Mouse (Mus musculus): ENCODE measurements around the gene Vps8. TPM values are rescaled to one million over a fixed set of nuclear protein-coding genes. Genes with fewer than 3 reads are reported as not detected.

Gene Vps8
- polyA plus RNA-seq, 2 experiments, result 3.0 to 5.1 TPM

DNA sequence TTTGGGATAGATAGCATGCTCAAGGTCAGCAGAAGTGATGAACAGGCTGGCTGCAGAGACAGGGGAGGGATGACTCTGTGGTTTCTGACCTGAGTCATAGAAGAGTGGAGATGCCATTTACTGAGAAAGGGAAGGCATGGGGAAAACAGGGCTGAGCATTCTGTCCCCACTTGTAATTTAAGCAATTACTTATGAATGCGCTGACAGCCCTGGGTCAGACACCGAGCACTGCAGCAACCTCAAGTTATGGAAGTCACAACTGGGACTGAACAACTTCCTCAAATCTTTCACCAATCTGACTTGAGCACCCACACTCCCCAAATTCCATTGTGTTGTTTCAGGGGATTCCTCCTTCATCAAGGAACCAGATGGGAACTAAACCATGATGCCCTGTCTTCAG is 19.5 kb upstream of the Vps8 start:
- no peak overlapping the region for H3K27ac ChIP-seq
- H3K4me3 ChIP-seq (ENCODE audit: insufficient read depth in 1 of 2, low read depth in 2 of 2, low read length in 2 of 2), result no peak overlapping the region
- H3K36me3 ChIP-seq (replicated peaks; ENCODE audit: control insufficient read depth, insufficient read depth, low read depth), result no peaks in the 10 kb centered on the region
- WGBS (ENCODE audit: insufficient replicate concordance), result 42% methylated on average over 2 of the region's 2 CpGs
- DNase-seq (ENCODE audit: low read depth in 3 of 3, low spot score in 3 of 3) (no peak), ATAC-seq (ENCODE audit: insufficient read depth) (no peak)
- no peak overlapping the region for H3K9ac ChIP-seq (replicated peaks)
- no peaks in the 10 kb centered on the region for H3K9me3 ChIP-seq (ENCODE audit: control insufficient read depth, low read length)
- no peak overlapping the region for H3K4me2 ChIP-seq (ENCODE audit: low read depth)
- no peaks in the 10 kb centered on the region for H3K27me3 ChIP-seq (ENCODE audit: control insufficient read depth, insufficient read depth, low read length)
- no peaks in the 10 kb centered on the region for H3K4me1 ChIP-seq (replicated peaks; ENCODE audit: control insufficient read depth in 2 of 2, insufficient read depth in 2 of 2, low read length in 1 of 2)
- no peak for TF ChIP-seq CTCF (IDR thresholded peaks at IDR 0.05; ENCODE audit: low read depth)

DNA sequence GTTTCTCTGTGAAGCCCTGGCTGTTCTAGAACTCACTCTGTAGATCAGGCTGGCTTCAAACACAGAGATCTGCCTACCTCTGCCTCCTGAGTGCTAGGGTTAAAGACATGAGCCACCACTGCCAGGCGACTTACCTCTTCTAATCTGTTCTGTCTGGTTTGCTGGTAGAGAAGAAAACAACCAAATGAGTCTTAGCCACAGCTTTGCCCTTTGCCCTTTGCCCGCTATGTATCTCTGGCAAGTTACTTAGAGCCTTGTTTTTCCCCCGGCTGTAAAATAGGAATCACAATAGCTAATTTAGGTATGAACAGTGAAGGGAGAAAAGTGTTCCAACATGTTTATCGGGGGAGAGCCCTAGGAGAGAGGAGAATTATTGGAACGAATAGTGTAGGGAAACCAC is 18.3 kb upstream of the Vps8 start:
- Histone ChIP-seq H3K27ac (no peak overlapping the region), H3K4me2 (ENCODE audit: low read depth) (no peak overlapping the region), H3K36me3 (replicated peaks; ENCODE audit: control insufficient read depth, insufficient read depth, low read depth) (no peaks in the 10 kb centered on the region), H3K9ac (replicated peaks) (no peak overlapping the region), H3K27me3 (ENCODE audit: control insufficient read depth, insufficient read depth, low read length) (no peaks in the 10 kb centered on the region), H3K4me3 (ENCODE audit: insufficient read depth in 1 of 2, low read depth in 2 of 2, low read length in 2 of 2) (no peak overlapping the region), H3K9me3 (ENCODE audit: control insufficient read depth, low read length) (no peaks in the 10 kb centered on the region), H3K4me1 (replicated peaks; ENCODE audit: control insufficient read depth in 2 of 2, insufficient read depth in 2 of 2, low read length in 1 of 2) (no peaks in the 10 kb centered on the region)
- TF ChIP-seq CTCF (IDR thresholded peaks at IDR 0.05; ENCODE audit: low read depth) (no peak), EP300 (IDR thresholded peaks at IDR 0.05; ENCODE audit: low read depth) (no peak)
- ATAC-seq (ENCODE audit: insufficient read depth) (no peak), DNase-seq (ENCODE audit: low read depth in 3 of 3, low spot score in 3 of 3) (no peak)
- 45% methylated on average over 5 of the region's 5 CpGs for WGBS (ENCODE audit: insufficient replicate concordance)

DNA sequence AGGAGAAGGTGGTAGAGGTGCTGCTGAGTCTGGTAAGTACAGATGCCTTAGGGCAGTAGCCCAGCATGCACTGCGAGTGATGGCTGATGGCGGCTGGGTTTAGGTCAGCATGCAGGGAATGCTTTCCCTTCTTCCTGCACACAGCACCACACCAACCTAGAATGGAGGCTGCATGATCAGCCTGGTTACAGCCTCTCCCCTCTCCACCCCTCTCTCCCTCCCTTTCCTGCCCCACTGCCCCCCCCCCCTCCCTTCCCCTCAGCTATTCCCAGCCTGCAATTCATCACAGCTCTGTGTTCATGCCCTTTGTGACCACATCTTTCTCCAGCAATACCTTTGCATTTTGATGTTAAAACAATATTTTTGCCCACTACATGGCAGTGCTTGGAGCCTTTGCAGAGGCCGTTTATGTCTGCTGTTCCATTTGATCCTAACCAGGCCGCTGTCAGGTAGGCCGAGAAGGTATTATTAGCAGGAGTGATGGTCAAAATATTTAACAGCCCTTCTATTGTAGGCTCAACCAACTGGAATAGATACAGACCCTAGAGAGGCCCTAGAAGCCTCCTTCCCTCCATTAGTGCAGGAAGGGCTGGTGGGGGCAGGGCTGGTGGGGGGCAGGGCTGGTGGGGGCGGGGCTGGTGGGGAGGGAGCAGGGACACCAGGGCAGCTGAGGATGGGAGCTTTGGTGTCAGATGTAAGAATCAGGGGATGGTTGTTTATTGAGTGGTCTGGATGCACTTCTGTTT is 17.5 kb upstream of the Vps8 start:
- Histone ChIP-seq H3K36me3 (replicated peaks; ENCODE audit: control insufficient read depth, insufficient read depth, low read depth) (no peaks in the 10 kb centered on the region), H3K4me3 (ENCODE audit: insufficient read depth in 1 of 2, low read depth in 2 of 2, low read length in 2 of 2) (no peak overlapping the region), H3K4me1 (replicated peaks; ENCODE audit: control insufficient read depth in 2 of 2, insufficient read depth in 2 of 2, low read length in 1 of 2) (no peaks in the 10 kb centered on the region), H3K27me3 (ENCODE audit: control insufficient read depth, insufficient read depth, low read length) (no peaks in the 10 kb centered on the region), H3K27ac (no peak overlapping the region), H3K9ac (replicated peaks) (no peak overlapping the region), H3K9me3 (ENCODE audit: control insufficient read depth, low read length) (no peaks in the 10 kb centered on the region), H3K4me2 (ENCODE audit: low read depth) (no peak overlapping the region)
- ATAC-seq (ENCODE audit: insufficient read depth), result no peak
- WGBS (ENCODE audit: insufficient replicate concordance), result 56% methylated on average over 6 of the region's 6 CpGs
- DNase-seq (ENCODE audit: low read depth in 3 of 3, low spot score in 3 of 3), result no peak
- TF ChIP-seq CTCF (IDR thresholded peaks at IDR 0.05; ENCODE audit: low read depth) (no peak), EP300 (IDR thresholded peaks at IDR 0.05; ENCODE audit: low read depth) (no peak)

DNA sequence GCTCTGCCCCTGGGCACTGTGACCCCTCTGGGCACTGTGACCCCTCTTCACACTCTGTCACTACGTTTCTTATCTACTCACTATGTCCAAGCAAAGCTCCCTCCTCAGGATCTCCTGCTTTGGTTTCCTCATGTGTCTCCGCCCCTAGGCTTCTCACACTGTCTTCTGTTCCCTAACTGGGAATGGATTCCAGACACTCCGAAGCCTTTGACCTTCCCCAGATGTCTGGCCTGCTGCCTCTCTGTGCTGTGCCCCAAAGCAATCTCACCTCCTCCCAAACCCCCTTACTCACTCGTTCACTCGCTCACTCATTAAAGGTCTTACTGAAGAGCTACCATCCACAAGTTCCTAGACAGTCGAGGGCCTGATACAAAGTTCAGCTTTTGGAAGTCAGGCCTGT is 16.8 kb upstream of the Vps8 start:
- WGBS (ENCODE audit: insufficient replicate concordance), result 48% methylated on average over 6 of the region's 6 CpGs
- no peak overlapping the region for H3K27ac ChIP-seq
- H3K36me3 ChIP-seq (replicated peaks; ENCODE audit: control insufficient read depth, insufficient read depth, low read depth), result no peaks in the 10 kb centered on the region
- H3K27me3 ChIP-seq (ENCODE audit: control insufficient read depth, insufficient read depth, low read length), result no peaks in the 10 kb centered on the region
- no peak overlapping the region for H3K9ac ChIP-seq (replicated peaks)
- TF ChIP-seq CTCF (IDR thresholded peaks at IDR 0.05; ENCODE audit: low read depth) (no peak), EP300 (IDR thresholded peaks at IDR 0.05; ENCODE audit: low read depth) (no peak)
- H3K4me3 ChIP-seq (ENCODE audit: insufficient read depth in 1 of 2, low read depth in 2 of 2, low read length in 2 of 2), result no peak overlapping the region
- DNase-seq (ENCODE audit: low read depth in 3 of 3, low spot score in 3 of 3) (no peak), ATAC-seq (ENCODE audit: insufficient read depth) (no peak)
- H3K9me3 ChIP-seq (ENCODE audit: control insufficient read depth, low read length), result no peaks in the 10 kb centered on the region
- no peaks in the 10 kb centered on the region for H3K4me1 ChIP-seq (replicated peaks; ENCODE audit: control insufficient read depth in 2 of 2, insufficient read depth in 2 of 2, low read length in 1 of 2)
- H3K4me2 ChIP-seq (ENCODE audit: low read depth), result no peak overlapping the region

DNA sequence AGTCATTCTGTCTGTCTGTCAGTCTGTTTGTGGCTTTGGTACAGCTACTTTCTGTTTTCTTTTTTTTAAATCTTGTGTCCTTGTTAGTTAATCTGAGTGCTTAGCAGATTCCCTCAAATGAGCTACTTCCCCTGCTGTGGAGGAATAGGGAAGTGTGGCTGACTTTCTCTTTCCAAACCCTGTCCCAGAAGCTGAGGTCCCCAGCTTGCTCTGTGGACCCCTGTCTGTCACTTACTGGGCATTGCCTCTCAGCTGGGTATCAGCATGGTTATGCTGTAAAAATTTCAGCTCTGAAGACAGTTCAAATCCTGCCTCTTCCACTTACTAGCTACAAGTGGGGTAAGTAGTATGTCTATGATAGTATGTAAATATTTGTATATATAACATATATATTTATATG is 11.1 kb upstream of the Vps8 start:
- Histone ChIP-seq H3K4me2 (ENCODE audit: low read depth) (no peak overlapping the region), H3K9me3 (ENCODE audit: control insufficient read depth, low read length) (no peaks in the 10 kb centered on the region), H3K27ac (no peak overlapping the region), H3K4me1 (replicated peaks; ENCODE audit: control insufficient read depth in 2 of 2, insufficient read depth in 2 of 2, low read length in 1 of 2) (no peaks in the 10 kb centered on the region), H3K9ac (replicated peaks) (no peak overlapping the region), H3K27me3 (ENCODE audit: control insufficient read depth, insufficient read depth, low read length) (no peaks in the 10 kb centered on the region), H3K4me3 (ENCODE audit: insufficient read depth in 1 of 2, low read depth in 2 of 2, low read length in 2 of 2) (no peak overlapping the region), H3K36me3 (replicated peaks; ENCODE audit: control insufficient read depth, insufficient read depth, low read depth) (no peaks in the 10 kb centered on the region)
- ATAC-seq (ENCODE audit: insufficient read depth), result no peak
- no peak for DNase-seq (ENCODE audit: low read depth in 3 of 3, low spot score in 3 of 3)
- TF ChIP-seq EP300 (IDR thresholded peaks at IDR 0.05; ENCODE audit: low read depth) (no peak), CTCF (IDR thresholded peaks at IDR 0.05; ENCODE audit: low read depth) (no peak)
